Mouse (Mus musculus): ENCODE measurements around the gene Nt5dc3. TPM values are rescaled to one million over a fixed set of nuclear protein-coding genes. Genes with fewer than 3 reads are reported as not detected.

Gene Nt5dc3
- polyA plus RNA-seq, 1 experiment from 2014 or later = 10.9 TPM

- no peaks in the 10 kb centered on the region for H3K27me3 ChIP-seq
- ATAC-seq (no peak), DNase-seq (ENCODE audit: low read depth, low spot score) (no peak)
- TF ChIP-seq CTCF (IDR thresholded peaks at IDR 0.05) = peak; percentile 57
- in situ Hi-C loops (cut with MboI; ENCODE audit: low pct_unique_long_range_greater_than_20kb) = no loop called here
- ChIA-PET CTCF (interaction anchor here (1.2 kb wide), 1 partner anchor 13 kb away, joined by 5 read pairs; no protein-coding TSS in a partner anchor), POLR2A (interaction anchor here (0.6 kb wide), 1 partner anchor 282 kb away, joined by 3 read pairs; no protein-coding TSS in a partner anchor)
Observed at GRCm38 (mm10) chr10:86863429-86863828, 84.6 kb downstream of the Nt5dc3 start.

- in situ Hi-C loops (cut with MboI; ENCODE audit: low pct_unique_long_range_greater_than_20kb) = no loop called here
- ATAC-seq (no peak), DNase-seq (ENCODE audit: low read depth, low spot score) (no peak)
- TF ChIP-seq CTCF (IDR thresholded peaks at IDR 0.05) = no peak
- no peaks in the 10 kb centered on the region for H3K27me3 ChIP-seq
- ChIA-PET POLR2A (no interaction called here), CTCF (no interaction called here)
Observed at GRCm38 (mm10) chr10:86872121-86872520, 93.3 kb downstream of the Nt5dc3 start.

DNA sequence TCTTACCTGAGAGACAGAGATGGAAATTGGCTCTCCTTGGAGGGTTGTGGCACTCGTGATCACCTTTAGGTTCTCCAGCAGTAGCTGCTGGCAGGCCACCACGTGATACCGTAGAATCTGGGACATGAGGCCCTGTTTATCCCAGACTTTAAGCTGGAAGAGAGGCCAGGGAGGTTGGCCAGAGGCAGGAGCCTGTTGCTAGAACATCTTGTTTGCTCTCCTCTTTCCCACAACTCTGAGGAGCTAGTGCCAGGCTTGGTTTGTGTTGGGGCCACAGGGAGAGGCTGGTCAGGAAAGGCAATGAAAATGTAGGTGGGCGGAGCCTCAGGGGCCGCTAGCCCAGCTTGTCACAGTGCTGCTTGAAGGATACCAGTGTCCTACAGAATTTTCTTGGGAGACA, 93.8 kb downstream of the Nt5dc3 start:
- TF ChIP-seq CTCF (IDR thresholded peaks at IDR 0.05) = no peak
- POLR2A ChIA-PET = no interaction called here
- ATAC-seq (no peak), DNase-seq (ENCODE audit: low read depth, low spot score) (no peak)
- CTCF ChIA-PET = no interaction called here
- H3K27me3 ChIP-seq = no peaks in the 10 kb centered on the region
- in situ Hi-C loops (cut with MboI; ENCODE audit: low pct_unique_long_range_greater_than_20kb) = no loop called here

DNA sequence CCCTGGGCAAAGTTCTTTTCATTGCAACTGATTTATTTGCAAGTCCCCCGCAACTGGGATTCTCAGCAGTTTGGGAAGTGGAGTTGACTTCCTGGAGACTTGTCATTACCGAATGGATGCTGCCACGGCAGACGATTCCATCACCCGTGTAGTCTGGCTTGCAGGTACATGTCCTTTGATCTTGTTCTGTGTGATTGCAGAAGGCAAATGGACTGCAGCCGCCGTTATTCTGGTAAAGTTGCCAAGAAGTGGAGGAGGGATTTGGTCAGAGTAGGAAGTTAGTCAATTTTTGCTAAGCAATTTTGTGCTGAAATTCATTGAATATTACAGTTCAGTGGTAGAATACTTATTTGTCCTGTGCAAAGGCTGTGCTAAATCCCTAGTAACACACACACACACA, 99.9 kb downstream of the Nt5dc3 start:
- H3K27me3 ChIP-seq = no peaks in the 10 kb centered on the region
- POLR2A ChIA-PET = no interaction called here
- DNase-seq (ENCODE audit: low read depth, low spot score) (no peak), ATAC-seq (no peak)
- TF ChIP-seq CTCF (IDR thresholded peaks at IDR 0.05) = no peak
- in situ Hi-C loops (cut with MboI; ENCODE audit: low pct_unique_long_range_greater_than_20kb) = no loop called here
- CTCF ChIA-PET = interaction anchor here (1.0 kb wide), 1 partner anchor 10 kb away, joined by 3 read pairs; no protein-coding TSS in a partner anchor

- ChIA-PET CTCF (interaction anchor here (1.1 to 2.2 kb wide), 4 partner anchors 13 to 54 kb away, joined by 3 to 6 read pairs (median 4); no protein-coding TSS in a partner anchor), POLR2A (interaction anchor here (0.6 kb wide), 1 partner anchor 382 kb away, joined by 3 read pairs; no protein-coding TSS in a partner anchor)
- DNase-seq (ENCODE audit: low read depth, low spot score) (peak; percentile 37), ATAC-seq (peak; percentile 86)
- in situ Hi-C loops (cut with MboI; ENCODE audit: low pct_unique_long_range_greater_than_20kb) = no loop called here
- TF ChIP-seq CTCF (IDR thresholded peaks at IDR 0.05) = no peak
- no peaks in the 10 kb centered on the region for H3K27me3 ChIP-seq
Observed at GRCm38 (mm10) chr10:86880071-86880806, 101.4 kb downstream of the Nt5dc3 start.

DNA sequence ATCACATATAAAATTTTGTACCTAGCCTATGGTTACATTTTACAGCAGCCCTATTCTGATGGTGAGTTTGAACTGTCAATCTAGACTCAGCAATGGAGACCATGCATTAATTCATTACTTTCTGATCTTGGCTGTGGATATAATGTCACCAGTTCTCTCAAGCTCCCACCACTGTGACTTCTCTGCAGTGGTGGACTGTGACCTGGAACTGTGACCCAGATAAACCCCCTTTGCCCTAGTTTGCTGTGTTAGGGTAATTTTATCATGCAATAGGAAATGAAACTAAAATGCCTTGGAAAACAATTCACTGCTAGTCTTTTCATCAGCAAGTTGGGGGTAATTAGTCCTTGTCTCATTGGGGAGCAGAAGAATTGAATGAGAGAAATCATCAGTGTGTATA, 102.6 kb downstream of the Nt5dc3 start:
- no peak for DNase-seq (ENCODE audit: low read depth, low spot score)
- ChIA-PET CTCF (interaction anchor here (2.2 kb wide), 1 partner anchor 11 kb away, joined by 6 read pairs; no protein-coding TSS in a partner anchor), POLR2A (no interaction called here)
- no peak for ATAC-seq
- no peak for TF ChIP-seq CTCF (IDR thresholded peaks at IDR 0.05)
- H3K27me3 ChIP-seq = no peaks in the 10 kb centered on the region
- in situ Hi-C loops (cut with MboI; ENCODE audit: low pct_unique_long_range_greater_than_20kb) = no loop called here

DNA sequence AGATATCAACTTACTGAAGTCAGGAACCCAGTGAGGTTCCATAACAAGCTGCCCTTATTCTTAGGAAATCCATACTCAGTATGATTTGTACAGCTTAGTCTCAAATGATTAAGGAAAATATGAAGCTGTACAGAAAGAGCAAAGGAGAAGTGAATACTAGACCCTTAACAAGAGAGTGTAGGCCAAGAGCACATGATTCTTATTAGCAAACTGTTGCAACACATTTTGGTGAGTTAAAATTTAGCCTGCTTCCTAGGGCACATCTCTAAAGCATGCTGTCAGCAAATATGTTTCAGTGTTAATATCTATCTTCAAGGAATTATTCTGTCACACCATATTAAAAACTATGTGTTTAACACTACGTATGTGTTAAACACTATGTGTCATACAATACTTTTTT, 107.6 kb downstream of the Nt5dc3 start:
- POLR2A ChIA-PET = no interaction called here
- no peak for DNase-seq (ENCODE audit: low read depth, low spot score)
- no peak for ATAC-seq
- CTCF ChIA-PET = no interaction called here
- H3K27me3 ChIP-seq = no peaks in the 10 kb centered on the region
- in situ Hi-C loops (cut with MboI; ENCODE audit: low pct_unique_long_range_greater_than_20kb) = no loop called here
- TF ChIP-seq CTCF (IDR thresholded peaks at IDR 0.05) = no peak

Other genes with a start within 250 kb of the Nt5dc3 start
- 974 TPM for gene Hsp90b1, start 73.5 kb upstream of the Nt5dc3 start, polyA plus RNA-seq (2021)
- 2.0 TPM for gene Ttc41, start 73.2 kb upstream of the Nt5dc3 start, polyA plus RNA-seq (2021)
- gene Gm49358, start 15.0 kb upstream of the Nt5dc3 start, polyA plus RNA-seq (2021) = 0.51 TPM
- gene Stab2, start 229.0 kb downstream of the Nt5dc3 start, polyA plus RNA-seq (2021) = 0.19 TPM